Mouse (Mus musculus) right cerebral cortex, postnatal 14 days (tissue): Measurements from ENCODE around the gene Crispld2.

Experiments
- DNase-seq: peaks from one replicate; pipeline ENCODE4 v3.0.0; 2022

Crispld2 gene

GRCm38 (mm10) chr8:120037199-120037598 lies 45.0 kb downstream of the Crispld2 start:
- no peak for DNase-seq

GRCm38 (mm10) chr8:120037611-120038010 lies 45.4 kb downstream of the Crispld2 start:
- no peak for DNase-seq

GRCm38 (mm10) chr8:120038741-120039140 lies 46.5 kb downstream of the Crispld2 start:
- no peak for DNase-seq

- no peak for DNase-seq
Measured at GRCm38 (mm10) chr8:120039313-120039919, 47.2 kb downstream of the Crispld2 start.

- DNase-seq = no peak
Measured at GRCm38 (mm10) chr8:120040861-120041260, 48.6 kb downstream of the Crispld2 start.

- no peak for DNase-seq
Measured at GRCm38 (mm10) chr8:120042542-120043312, 50.5 kb downstream of the Crispld2 start.

GRCm38 (mm10) chr8:120044907-120045306 lies 52.7 kb downstream of the Crispld2 start:
- DNase-seq = no peak

- no peak for DNase-seq
Measured at GRCm38 (mm10) chr8:120045471-120045870, 53.2 kb downstream of the Crispld2 start.

GRCm38 (mm10) chr8:120046258-120047020 lies 54.2 kb downstream of the Crispld2 start:
- peak; percentile 81 for DNase-seq

GRCm38 (mm10) chr8:120049949-120050348 lies 57.7 kb downstream of the Crispld2 start:
- no peak for DNase-seq

GRCm38 (mm10) chr8:120050376-120050775 lies 58.1 kb downstream of the Crispld2 start:
- no peak for DNase-seq

- no peak for DNase-seq
Measured at GRCm38 (mm10) chr8:120051006-120051405, 58.8 kb downstream of the Crispld2 start.

- no peak for DNase-seq
Measured at GRCm38 (mm10) chr8:120051908-120052307, 59.7 kb downstream of the Crispld2 start.

- no peak for DNase-seq
Measured at GRCm38 (mm10) chr8:120052318-120052717, 60.1 kb downstream of the Crispld2 start.

- no peak for DNase-seq
Measured at GRCm38 (mm10) chr8:120054833-120055232, 62.6 kb downstream of the Crispld2 start.

- DNase-seq = no peak
Measured at GRCm38 (mm10) chr8:120057078-120057477, 64.8 kb downstream of the Crispld2 start.

- no peak for DNase-seq
Measured at GRCm38 (mm10) chr8:120062742-120063141, 70.5 kb downstream of the Crispld2 start.

GRCm38 (mm10) chr8:120063326-120063725 lies 71.1 kb downstream of the Crispld2 start:
- no peak for DNase-seq

- DNase-seq = no peak
Measured at GRCm38 (mm10) chr8:120065611-120066010, 73.4 kb downstream of the Crispld2 start.

GRCm38 (mm10) chr8:120066226-120066625 lies 74.0 kb downstream of the Crispld2 start:
- no peak for DNase-seq

- DNase-seq = no peak
Measured at GRCm38 (mm10) chr8:120067936-120068668, 75.9 kb downstream of the Crispld2 start.

- peak; percentile 73 for DNase-seq
Measured at GRCm38 (mm10) chr8:120071684-120072083, 79.4 kb downstream of the Crispld2 start.

- no peak for DNase-seq
Measured at GRCm38 (mm10) chr8:120072259-120072658, 80.0 kb downstream of the Crispld2 start.
